Mouse (Mus musculus) MEL-GATA-1-ER (cell line): ENCODE results near the gene Grwd1.
A peak's percentile ranks its signal among the peaks of the same experiment; 100 is the strongest.

ENCODE experiments used
- DNase-seq: peaks from one replicate; pipeline ENCODE4 v3.0.0-alpha.2; 2012; ENCODE audit warnings: low read depth; ENCODE audit errors: extremely low read depth

Grwd1 gene

GRCm38 (mm10) chr7:45800001-45800400 is 30.7 kb downstream of the Grwd1 start:
- no peak for DNase-seq

- no peak for DNase-seq
Measured at GRCm38 (mm10) chr7:45798931-45799330, 31.8 kb downstream of the Grwd1 start.

GRCm38 (mm10) chr7:45798511-45798836 is 32.3 kb downstream of the Grwd1 start:
- DNase-seq: no peak

GRCm38 (mm10) chr7:45797661-45798510 is 32.9 kb downstream of the Grwd1 start:
- DNase-seq: no peak

- no peak for DNase-seq
Measured at GRCm38 (mm10) chr7:45796950-45797349, 33.8 kb downstream of the Grwd1 start.

GRCm38 (mm10) chr7:45794971-45795370 is 35.8 kb downstream of the Grwd1 start:
- DNase-seq: no peak

GRCm38 (mm10) chr7:45793969-45794585 is 36.7 kb downstream of the Grwd1 start:
- no peak for DNase-seq

- DNase-seq: no peak
Measured at GRCm38 (mm10) chr7:45793240-45793639, 37.5 kb downstream of the Grwd1 start.

GRCm38 (mm10) chr7:45791756-45792490 is 38.8 kb downstream of the Grwd1 start:
- no peak for DNase-seq

- no peak for DNase-seq
Measured at GRCm38 (mm10) chr7:45790721-45791120, 40.0 kb downstream of the Grwd1 start.

GRCm38 (mm10) chr7:45787642-45788041 is 43.1 kb downstream of the Grwd1 start:
- no peak for DNase-seq

GRCm38 (mm10) chr7:45786661-45787413 is 43.9 kb downstream of the Grwd1 start:
- peak; percentile 77 for DNase-seq

- DNase-seq: no peak
Measured at GRCm38 (mm10) chr7:45786136-45786578, 44.6 kb downstream of the Grwd1 start.

GRCm38 (mm10) chr7:45785388-45786135 is 45.2 kb downstream of the Grwd1 start:
- no peak for DNase-seq

GRCm38 (mm10) chr7:45784524-45785372 is 46.0 kb downstream of the Grwd1 start, which contains the start of gene Sult2b1:
Sult2b1 (minus strand) TSS chr7:45784669.
- no peak for DNase-seq

- DNase-seq: peak; percentile 10
Measured at GRCm38 (mm10) chr7:45783511-45784091, 47.1 kb downstream of the Grwd1 start, which contains the start of gene Lmtk3. Lmtk3 (plus strand) TSS chr7:45783738.

- no peak for DNase-seq
Measured at GRCm38 (mm10) chr7:45782271-45782670, 48.5 kb downstream of the Grwd1 start.

- no peak for DNase-seq
Measured at GRCm38 (mm10) chr7:45779081-45779641, 51.6 kb downstream of the Grwd1 start.

- no peak for DNase-seq
Measured at GRCm38 (mm10) chr7:45775237-45775636, 55.5 kb downstream of the Grwd1 start.
